ENCODE assay signal across 22 mouse cellular contexts in the genomic region with DNA sequence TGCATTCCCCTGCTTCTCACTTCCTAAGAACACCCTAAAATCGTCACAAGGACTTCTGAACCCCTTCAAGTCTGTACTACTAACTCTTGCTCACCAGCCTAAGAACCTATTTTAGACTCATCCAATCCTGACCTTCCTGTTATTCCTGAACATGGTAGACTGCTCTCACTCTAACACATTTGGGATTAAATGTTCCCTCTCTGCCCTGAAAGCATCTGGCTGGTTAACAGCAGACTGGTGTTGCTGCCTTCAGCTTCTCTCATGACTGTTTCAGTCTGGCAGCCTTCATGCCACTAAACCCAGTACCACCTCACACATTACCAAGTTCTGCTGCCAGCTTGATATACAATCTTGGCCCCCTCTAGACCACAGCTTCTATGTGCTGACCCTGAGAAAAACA. TPM values are rescaled to one million over a fixed set of nuclear protein-coding genes. Genes with fewer than 3 reads are reported as not detected.
DNase-seq lines count a peak whose midpoint lies in the region; TF ChIP-seq lines count a peak whose summit lies in the region.
"Had no signal": no experiment of that assay in that cellular context is flagged by ENCODE, and none has a peak within 500 bp of the region (broad histone marks: within the 10 kb centered on the region; RNA-seq: fewer than 3 reads in every experiment).

No protein-coding gene starts in this region.

- H3K4me3 ChIP-seq in layer of hippocampus, adult 2 months: no peak overlapping the region

- TF ChIP-seq CTCF in layer of hippocampus, adult 2 months (conservative IDR thresholded peaks at IDR 0.05): no peak

- H3K27ac ChIP-seq in layer of hippocampus, adult 2 months: 0 out of 2 replicates have a peak overlapping the region, but pooled peaks have one; percentile 1

- no peak for DNase-seq in layer of hippocampus, adult 2 months (ENCODE audit: low spot score in 2 of 2)
- DNase-seq in layer of hippocampus, postnatal 25 days (ENCODE audit: extremely low spot score in 1 of 2, low spot score in 1 of 2): no peak
- peak; percentile 50 for DNase-seq in fat pad, adult 2 months (ENCODE audit: extremely low read depth, low read depth, low spot score)
- DNase-seq in gonadal fat pad, adult 2 months (ENCODE audit: low read depth): peak; percentile 55
- DNase-seq in embryo, embryonic 10.5 days (ENCODE audit: low spot score): no peak
- DNase-seq in cerebellum, adult 18-20 months: no peak
- DNase-seq: adrenal gland, adult 2 months; adrenal gland, adult 8-10 months; adrenal gland, postnatal 10 days; adrenal gland, postnatal 14 days; adrenal gland, postnatal 25 days; adrenal gland, postnatal 36 days; B cell, adult 2 months; cerebellum, adult 11 months; cerebellum, adult 11-12 months; cerebellum, adult 2 months had no signal

RNA-seq across cellular contexts. Expression of a gene that starts 21.5 kb away (rescaled TPM):
- 10 to 100 TPM; 19.3 to 22.8 TPM for total RNA-seq in layer of hippocampus, adult 2 months (2021)
- total RNA-seq in layer of hippocampus, postnatal 25 days (2021): 10 to 100 TPM; 19.7 to 23.3 TPM
- polyA plus RNA-seq in gonadal fat pad, adult 2 months (2012; rRNA removed): 3.1 and 4.6 TPM in 2 replicates

RNA-seq across cellular contexts. Expression of a gene that starts 34.4 kb away (rescaled TPM):
- 10 to 100 TPM; 60.6 to 63.3 TPM for total RNA-seq in layer of hippocampus, adult 2 months (2021)
- total RNA-seq in layer of hippocampus, postnatal 25 days (2021): 10 to 100 TPM; 55.4 to 56.9 TPM
- not detected in 2 replicates for polyA plus RNA-seq in gonadal fat pad, adult 2 months (2012; rRNA removed)
- total RNA-seq: adrenal gland, adult 18-20 months; adrenal gland, adult 2 months; adrenal gland, postnatal 10 days; adrenal gland, postnatal 14 days; adrenal gland, postnatal 25 days; adrenal gland, postnatal 36 days; adrenal gland, postnatal 4 days; CH12.LX had no signal
- polyA plus RNA-seq: adrenal gland, adult 2 months; C2C12; G1E; Patski had no signal

Comparison
In these comparisons a context has a peak if more than half of its experiments do, and no peak if none do; other contexts are left out.
1. DNase-seq: peak in fat pad, adult 2 months (single experiment) and gonadal fat pad, adult 2 months (single experiment); none in layer of hippocampus, adult 2 months (0 of 2), layer of hippocampus, postnatal 25 days (0 of 2), embryo, embryonic 10.5 days (single experiment) and cerebellum, adult 18-20 months (0 of 2).